Mouse (Mus musculus) embryonic fibroblast, embryonic 13.5 days (primary cell): Measurements from ENCODE around the gene Cdr2l. TPM values are rescaled to one million over a fixed set of nuclear protein-coding genes. Genes with fewer than 3 reads are reported as not detected.

Experiments used
- H3K27ac ChIP-seq: 2 replicates; pipeline ENCODE4 v1.5.1; 2012; ENCODE audit warnings: low read length, control low read depth, inconsistent platforms; ENCODE audit not compliant: insufficient read depth
- H3K4me1 ChIP-seq: 2 replicates; pipeline ENCODE4 v1.6.1; 2011; ENCODE audit warnings: low read length; ENCODE audit not compliant: control insufficient read depth, insufficient read depth
- H3K4me3 ChIP-seq: 2 replicates; pipeline ENCODE4 v1.5.1; 2011; ENCODE audit warnings: mild to moderate bottlenecking, control low read depth, low read length; ENCODE audit not compliant: insufficient read depth
- CTCF ChIP-seq: IDR thresholded peaks from 2 replicates; pipeline ENCODE4 v1.5.1; 2011; ENCODE audit warnings: mild to moderate bottlenecking, control low read depth, low read length, moderate library complexity, borderline replicate concordance; ENCODE audit not compliant: insufficient read depth
- POLR2A ChIP-seq: IDR thresholded peaks from 2 replicates; pipeline ENCODE4 v1.6.1; 2011; ENCODE audit warnings: low read depth, mild to moderate bottlenecking, control low read depth, low read length, moderate library complexity
- polyA plus RNA-seq: library from polyadenylated mRNA; stranded (reverse); fragments of >200 nt; gene quantifications from 2 replicates; pipeline ENCODE4 v1.2.4, GENCODE M21; 2011; ENCODE audit warnings: low read depth; ENCODE audit not compliant: missing spikeins, insufficient read length

Gene Cdr2l
- polyA plus RNA-seq, 1 experiment, result 24.2 TPM

DNA sequence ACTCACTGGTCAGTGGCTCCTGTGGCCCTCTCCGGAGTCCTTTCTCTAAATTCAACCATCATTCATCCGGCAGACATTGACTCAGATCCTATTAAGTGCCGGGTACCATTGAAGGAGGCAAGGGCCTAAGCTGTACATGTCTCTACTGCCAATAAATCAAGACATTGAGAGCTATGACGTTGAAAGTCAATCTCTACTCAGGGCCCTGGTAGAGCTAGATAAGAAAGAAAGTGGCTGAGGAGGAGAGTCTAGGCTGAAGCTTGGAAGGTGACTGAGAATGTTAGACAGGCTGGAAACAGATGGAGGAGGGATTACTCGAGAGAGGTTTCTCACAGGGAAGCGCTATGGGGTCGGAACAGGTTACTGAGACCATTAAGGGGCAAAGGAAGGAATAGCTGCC, 11.3 kb upstream of the Cdr2l start:
- no peak for TF ChIP-seq POLR2A
- TF ChIP-seq CTCF, result no peak
- Histone ChIP-seq H3K27ac (no peak overlapping the region), H3K4me3 (no peak overlapping the region), H3K4me1 (no peaks in the 10 kb centered on the region)

- TF ChIP-seq CTCF (no peak), POLR2A (no peak)
- H3K4me1 ChIP-seq, result no peaks in the 10 kb centered on the region
- H3K4me3 ChIP-seq, result no peak overlapping the region
- no peak overlapping the region for H3K27ac ChIP-seq
Observed at GRCm38 (mm10) chr11:115371354-115371753, 10.4 kb upstream of the Cdr2l start.

DNA sequence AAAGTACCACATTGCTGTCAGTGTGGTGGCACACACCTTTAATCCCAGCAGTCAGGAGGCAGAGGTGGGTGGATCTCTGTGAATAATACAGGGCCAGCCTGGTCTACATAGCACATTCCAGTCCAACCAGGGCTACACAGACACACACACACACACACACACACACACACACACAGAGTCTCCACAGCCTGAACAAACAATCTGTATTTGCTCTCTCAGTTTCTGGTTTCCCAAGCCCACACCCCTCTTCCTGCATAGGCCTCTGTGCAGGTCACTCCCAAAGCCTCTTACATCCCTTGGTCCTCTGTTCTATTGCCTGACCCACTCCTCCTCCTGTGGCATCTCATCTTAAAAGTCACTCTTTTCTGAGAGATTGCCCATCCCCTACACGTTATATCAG, 9.7 kb upstream of the Cdr2l start:
- Histone ChIP-seq H3K27ac (no peak overlapping the region), H3K4me3 (no peak overlapping the region), H3K4me1 (no peaks in the 10 kb centered on the region; the same call in 1 of the 2 replicates)
- TF ChIP-seq POLR2A (no peak), CTCF (no peak)

DNA sequence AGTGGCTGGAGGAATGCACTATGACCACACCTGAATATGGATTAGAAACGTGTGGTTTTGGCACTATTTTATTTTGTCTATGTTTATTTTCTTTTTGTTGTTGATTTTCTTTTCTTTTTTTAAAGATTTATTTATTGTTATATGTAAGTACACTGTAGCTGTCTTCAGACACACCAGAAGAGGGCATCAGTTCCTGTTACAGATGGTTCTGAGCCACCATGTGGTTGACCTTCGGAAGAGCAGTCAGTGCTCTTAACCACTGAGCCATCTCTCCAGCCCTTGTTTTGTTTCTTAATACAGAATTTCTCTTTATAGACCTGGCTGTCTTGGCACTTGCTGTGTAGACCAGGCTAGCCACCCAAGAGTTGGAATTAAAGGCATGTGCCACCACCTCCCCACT, 9.0 kb upstream of the Cdr2l start:
- H3K4me3 ChIP-seq, result no peak overlapping the region
- no peak for TF ChIP-seq CTCF
- no peak for TF ChIP-seq POLR2A
- no peak overlapping the region for H3K27ac ChIP-seq
- no peaks in the 10 kb centered on the region; the same call in 1 of the 2 replicates for H3K4me1 ChIP-seq

GRCm38 (mm10) chr11:115373805-115374694, 7.7 kb upstream of the Cdr2l start:
- H3K4me1 ChIP-seq, result no peaks in the 10 kb centered on the region; the same call in 1 of the 2 replicates
- TF ChIP-seq POLR2A (peak; percentile 58), CTCF (no peak)
- H3K4me3 ChIP-seq, result peak overlapping the region; percentile 3
- H3K27ac ChIP-seq, result no peak overlapping the region

DNA sequence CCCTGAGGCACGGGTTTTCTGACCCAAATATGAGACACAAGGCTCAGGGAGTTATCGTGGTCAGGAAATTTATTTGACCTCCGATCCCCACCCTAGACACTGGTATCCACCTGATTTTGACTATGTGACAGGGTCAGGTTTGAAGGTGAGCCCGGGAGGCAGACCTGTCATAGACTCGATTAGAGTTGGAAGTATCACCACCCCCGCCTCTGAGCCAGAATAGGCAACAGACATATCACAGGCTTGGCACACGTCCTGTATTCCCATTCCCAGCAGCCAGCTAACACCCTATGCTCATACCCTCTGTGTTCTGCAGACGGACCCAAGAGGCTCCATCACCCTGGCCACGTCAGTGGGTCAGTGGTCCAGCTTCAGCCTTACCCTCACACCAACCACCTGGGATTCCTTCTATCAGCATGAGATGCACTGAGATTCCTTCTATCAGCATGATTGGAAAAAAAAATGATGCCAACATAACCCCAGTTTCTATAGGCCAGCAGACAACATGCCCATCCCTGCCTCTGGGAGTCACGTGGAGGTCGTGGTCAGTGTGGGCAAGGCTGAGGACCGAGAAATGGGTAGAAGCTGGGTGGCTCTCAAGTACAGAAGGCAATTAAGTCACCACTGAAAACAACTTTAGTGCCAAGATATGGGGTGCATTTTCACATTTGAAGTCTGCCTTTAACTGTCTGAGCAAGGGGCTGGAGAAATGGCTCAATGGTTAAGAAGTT, 6.9 kb upstream of the Cdr2l start:
- Histone ChIP-seq H3K4me3 (no peak overlapping the region), H3K27ac (no peak overlapping the region), H3K4me1 (no peaks in the 10 kb centered on the region; the same call in 1 of the 2 replicates)
- no peak for TF ChIP-seq CTCF

DNA sequence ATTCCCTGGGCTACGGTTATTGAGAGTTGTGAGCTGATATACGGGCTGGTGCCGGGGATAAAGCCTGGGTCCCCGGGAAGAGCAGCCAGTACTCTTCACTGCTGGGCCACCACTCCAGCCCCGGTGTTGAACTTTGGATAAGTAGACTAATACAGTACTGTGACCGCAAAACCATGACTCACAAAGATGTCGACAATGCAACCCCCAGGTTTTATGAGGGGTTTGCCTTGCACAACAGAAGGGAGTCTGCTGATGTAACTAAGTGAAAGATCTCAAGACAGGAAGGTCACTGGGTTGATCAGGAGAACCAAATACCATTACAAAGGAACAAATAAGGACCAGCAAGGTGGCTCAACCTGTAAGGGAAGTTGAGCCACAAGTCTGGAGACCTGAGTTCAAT, 5.0 kb upstream of the Cdr2l start:
- Histone ChIP-seq H3K4me3 (no peak overlapping the region), H3K4me1 (no peaks in the 10 kb centered on the region; the same call in 1 of the 2 replicates), H3K27ac (no peak overlapping the region)
- TF ChIP-seq POLR2A, result no peak

- TF ChIP-seq CTCF (no peak), POLR2A (no peak)
- Histone ChIP-seq H3K27ac (no peak overlapping the region), H3K4me3 (no peak overlapping the region), H3K4me1 (no peaks in the 10 kb centered on the region; the same call in 1 of the 2 replicates)
Observed at GRCm38 (mm10) chr11:115377254-115377653, 4.5 kb upstream of the Cdr2l start.

DNA sequence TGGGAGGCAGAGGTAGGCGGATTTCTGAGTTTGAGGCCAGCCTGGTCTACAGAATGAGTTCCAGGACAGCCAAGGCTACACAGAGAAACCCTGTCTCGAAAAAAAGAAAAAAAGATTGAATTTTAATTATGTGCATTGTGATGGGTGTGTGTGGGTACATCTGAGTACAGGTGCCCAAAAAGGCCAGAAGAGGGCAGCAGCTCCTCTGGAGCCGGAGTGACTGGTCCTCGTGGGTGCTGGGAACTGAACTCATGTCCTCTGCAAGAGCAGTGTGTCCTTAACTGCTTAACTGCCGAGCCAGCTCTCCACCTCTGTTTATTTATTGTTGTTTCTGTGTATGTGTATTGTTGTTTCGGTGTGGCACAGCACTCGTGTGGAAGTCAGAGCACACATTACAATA, 3.9 kb upstream of the Cdr2l start:
- TF ChIP-seq CTCF, result no peak
- no peak for TF ChIP-seq POLR2A
- Histone ChIP-seq H3K4me1 (no peaks in the 10 kb centered on the region; the same call in 1 of the 2 replicates), H3K4me3 (no peak overlapping the region), H3K27ac (no peak overlapping the region)

DNA sequence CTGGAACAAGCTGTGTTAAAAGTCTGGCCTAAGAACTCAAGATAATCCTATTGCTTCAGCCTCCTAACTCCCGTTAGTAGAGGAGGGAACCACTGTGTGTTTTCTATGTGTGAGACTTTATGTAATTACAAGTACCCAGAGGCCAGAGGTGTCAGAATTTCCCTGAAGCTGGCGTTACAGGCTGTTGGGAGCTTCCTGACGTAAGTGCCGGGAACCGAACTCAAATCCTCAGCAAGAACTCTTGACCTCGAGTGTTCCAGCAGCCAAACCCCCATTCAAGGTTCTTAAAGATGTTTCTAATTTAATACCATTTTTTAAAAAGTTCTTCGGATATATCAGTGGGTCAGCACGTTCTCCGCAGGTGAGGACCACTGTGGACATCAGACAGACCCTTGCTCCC, 440 bp upstream of the Cdr2l start:
- peaks cover 21% of the 10 kb centered on the region for H3K4me1 ChIP-seq
- peak overlapping the region; percentile 23 for H3K4me3 ChIP-seq
- TF ChIP-seq CTCF, result no peak
- no peak for TF ChIP-seq POLR2A
- peak overlapping the region; percentile 20; the same call in 1 of the 2 replicates for H3K27ac ChIP-seq
